Mouse (Mus musculus) kidney, postnatal 25 days (tissue): ENCODE data around the gene Tob1.

Experiments used
- DNase-seq, 2 experiments: peaks; one replicate each; pipeline ENCODE4 v3.0.0; 2021; ENCODE audit warnings: mixed read lengths in 2 of 2

The Tob1 gene

GRCm38 (mm10) chr11:94231821-94232552, 20.7 kb downstream of the Tob1 start:
- peak in 1 of 2 experiments; percentile 61 for DNase-seq

GRCm38 (mm10) chr11:94233405-94233804, 22.2 kb downstream of the Tob1 start:
- no peak for DNase-seq

- DNase-seq: no peak
Observed at GRCm38 (mm10) chr11:94234380-94234779, 23.1 kb downstream of the Tob1 start.

DNA sequence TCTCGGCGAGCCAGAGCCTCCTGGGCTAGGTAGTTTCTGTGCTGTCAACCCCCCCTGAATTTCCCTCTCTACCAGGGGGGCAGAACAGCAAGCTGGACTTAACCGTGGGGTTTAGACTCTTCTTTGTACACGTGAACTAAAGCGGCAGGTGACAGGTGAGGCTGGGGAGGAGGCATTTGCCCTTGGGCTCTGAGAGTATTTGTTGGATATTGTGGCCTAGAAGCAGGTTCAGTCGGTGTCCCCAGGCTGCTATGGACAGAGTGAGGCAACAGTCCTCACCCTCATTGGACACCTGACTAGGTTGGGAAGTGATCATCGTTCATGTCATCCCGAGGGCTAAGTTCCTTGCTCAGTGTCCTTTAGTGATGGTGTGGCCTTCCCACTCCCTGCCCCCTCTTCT, 23.6 kb downstream of the Tob1 start:
- no peak for DNase-seq

GRCm38 (mm10) chr11:94236074-94236473, 24.8 kb downstream of the Tob1 start:
- DNase-seq: peak; percentile 69 to 75

GRCm38 (mm10) chr11:94238786-94239185, 27.5 kb downstream of the Tob1 start:
- no peak for DNase-seq

DNA sequence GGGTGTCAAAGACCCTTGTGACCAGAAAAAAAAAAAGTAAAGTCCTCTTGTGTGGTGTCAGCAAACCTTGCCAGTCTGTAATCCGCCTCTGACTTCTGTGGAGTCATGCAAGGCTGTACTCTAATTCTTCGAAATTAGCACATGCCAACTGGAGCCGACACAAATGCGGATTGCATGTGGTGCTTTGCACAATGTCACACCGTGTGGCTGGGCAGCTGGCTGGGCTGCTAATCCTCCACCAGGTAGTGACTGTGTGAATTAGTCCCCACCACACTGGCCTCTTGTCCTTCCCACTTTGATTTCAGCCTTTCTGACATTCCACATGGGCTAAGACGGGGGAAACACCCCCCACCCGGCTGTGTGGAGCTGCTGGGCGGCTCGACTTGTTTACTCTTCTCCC, 28.5 kb downstream of the Tob1 start:
- no peak for DNase-seq

DNA sequence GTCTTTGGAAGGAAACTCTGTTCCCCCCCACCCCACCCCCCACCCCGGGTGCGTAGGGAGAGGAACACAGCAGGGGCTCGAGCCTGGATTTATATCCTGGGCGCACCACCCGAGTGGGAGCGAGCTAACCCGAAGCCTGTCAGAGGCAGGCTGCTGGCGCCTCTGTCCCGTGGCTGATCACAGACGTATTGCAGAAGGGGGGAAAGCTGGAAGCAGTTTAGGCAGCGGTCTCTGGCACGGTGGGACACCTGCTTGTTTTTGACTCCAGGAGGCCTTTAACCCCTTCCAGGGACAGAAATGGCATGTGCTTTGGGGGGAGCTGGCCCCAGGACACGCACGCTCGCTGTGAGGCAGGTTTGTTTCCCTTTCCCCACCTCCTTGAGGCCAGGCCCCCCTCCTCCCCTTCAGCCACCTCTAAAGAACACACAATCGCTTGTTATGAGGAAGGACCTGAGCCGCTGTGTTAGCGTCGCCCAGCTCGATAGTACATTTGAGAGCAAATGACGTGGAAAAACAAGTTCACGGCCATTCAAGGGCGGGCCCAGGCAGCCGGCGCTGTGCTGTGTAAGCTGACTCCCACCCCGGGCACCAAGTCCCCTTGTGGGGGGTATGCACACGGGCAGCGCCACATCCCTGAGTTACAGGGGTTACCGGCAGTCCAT, 31.6 kb downstream of the Tob1 start:
- no peak for DNase-seq

DNA sequence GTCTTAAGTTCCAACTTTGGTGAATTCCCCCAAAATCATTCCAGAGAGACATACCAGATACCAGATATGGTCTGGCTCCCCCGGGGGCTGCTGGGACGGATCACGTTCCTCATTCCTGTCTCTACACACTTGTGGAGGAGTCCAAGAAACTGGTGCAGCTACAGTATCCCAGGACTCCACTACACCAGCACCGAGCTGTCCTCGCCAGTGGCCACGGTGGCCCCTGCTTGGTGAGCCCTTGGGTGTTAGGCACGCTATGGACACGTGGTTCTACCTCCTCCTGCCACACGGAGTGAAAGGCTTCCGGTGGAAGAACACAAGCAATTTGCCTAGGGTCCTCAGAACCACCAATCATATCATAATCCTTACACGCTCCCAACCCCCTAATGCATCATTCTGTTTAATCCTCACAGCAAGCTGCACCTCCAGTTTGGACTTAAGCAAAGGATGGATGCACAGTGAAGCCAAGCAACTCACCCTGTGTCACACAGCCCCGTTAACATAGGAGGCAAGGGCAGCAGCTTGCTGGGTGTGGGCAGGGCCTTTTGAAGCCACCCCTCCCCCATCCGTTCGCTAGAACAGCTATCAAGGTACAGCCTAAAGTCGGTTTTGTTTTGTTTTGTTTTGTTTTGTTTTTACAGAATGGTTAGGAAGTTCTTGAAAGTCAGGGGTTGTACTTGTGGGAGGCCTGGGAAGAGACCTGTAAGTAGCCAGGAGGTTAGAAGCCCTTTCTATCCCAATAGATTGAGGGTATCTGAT, 32.3 kb downstream of the Tob1 start:
- no peak for DNase-seq

DNA sequence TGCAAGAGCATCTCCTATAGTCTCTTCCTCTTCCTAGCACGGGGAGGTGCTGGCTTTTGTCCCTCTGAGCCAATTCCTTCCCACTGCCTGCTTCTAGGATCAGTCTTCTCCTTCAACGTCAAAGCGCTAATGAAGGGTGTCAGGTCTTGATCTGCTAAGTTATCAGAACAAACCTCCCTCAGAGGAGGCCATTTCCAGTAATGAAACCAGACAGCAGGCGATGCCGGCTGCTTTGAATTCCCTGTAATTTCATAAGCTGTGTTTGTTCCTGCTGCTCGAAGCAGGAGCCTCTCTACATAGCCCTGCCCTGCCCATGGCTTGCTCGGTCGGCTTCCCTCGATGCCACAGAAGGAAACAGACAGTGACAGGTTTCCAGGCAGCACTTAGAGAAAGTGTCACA, 33.1 kb downstream of the Tob1 start:
- no peak for DNase-seq

- no peak for DNase-seq
Observed at GRCm38 (mm10) chr11:94245955-94246788, 34.9 kb downstream of the Tob1 start, which contains the start of gene Wfikkn2. Gene Wfikkn2, minus strand, starts transcription at chr11:94246005.

- DNase-seq: no peak
Observed at GRCm38 (mm10) chr11:94246789-94247061, 35.5 kb downstream of the Tob1 start.

DNA sequence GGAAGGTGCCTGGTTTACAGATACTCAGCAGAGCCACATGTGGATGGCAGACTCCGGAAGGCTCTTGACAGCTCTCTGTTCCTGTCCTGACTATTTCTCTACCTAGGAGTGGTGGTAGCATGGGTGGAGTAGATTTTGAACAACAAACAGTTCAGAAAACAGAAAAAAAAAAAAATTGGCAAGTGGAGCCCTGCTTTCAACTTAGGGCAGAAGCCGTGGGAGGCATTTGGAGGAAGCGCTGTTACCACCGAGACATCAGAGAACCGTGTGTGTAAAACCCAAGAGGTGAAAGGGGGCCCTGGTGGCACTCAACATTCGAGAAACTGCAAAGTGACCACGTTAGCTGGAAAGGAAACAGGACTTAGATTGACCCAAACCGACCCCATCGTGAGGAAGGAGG, 41.9 kb downstream of the Tob1 start:
- no peak for DNase-seq

- DNase-seq: no peak
Observed at GRCm38 (mm10) chr11:94253691-94254090, 42.4 kb downstream of the Tob1 start.

DNA sequence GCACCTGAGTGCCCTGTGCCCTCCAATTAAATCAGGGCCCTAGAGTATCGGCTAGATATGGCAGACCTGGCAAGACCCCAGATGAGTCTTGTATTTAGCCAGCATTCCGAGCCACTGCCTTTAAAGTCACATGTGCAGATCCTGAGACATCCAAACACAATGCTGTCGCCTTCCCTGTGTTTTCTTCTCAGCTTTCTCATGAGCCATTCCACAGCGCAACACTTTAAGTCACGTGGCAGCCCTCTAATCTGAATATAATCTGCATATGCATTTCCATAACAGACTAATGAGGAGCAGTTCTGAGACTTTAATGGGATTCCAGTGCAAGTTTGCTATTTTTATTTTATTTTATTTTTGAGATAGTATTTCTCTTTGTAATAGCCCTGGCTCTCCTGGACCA, 44.5 kb downstream of the Tob1 start:
- DNase-seq: no peak

- peak in 1 of 2 experiments; percentile 24 for DNase-seq
Observed at GRCm38 (mm10) chr11:94257987-94258386, 46.7 kb downstream of the Tob1 start.

- no peak for DNase-seq
Observed at GRCm38 (mm10) chr11:94259814-94260213, 48.6 kb downstream of the Tob1 start.

DNA sequence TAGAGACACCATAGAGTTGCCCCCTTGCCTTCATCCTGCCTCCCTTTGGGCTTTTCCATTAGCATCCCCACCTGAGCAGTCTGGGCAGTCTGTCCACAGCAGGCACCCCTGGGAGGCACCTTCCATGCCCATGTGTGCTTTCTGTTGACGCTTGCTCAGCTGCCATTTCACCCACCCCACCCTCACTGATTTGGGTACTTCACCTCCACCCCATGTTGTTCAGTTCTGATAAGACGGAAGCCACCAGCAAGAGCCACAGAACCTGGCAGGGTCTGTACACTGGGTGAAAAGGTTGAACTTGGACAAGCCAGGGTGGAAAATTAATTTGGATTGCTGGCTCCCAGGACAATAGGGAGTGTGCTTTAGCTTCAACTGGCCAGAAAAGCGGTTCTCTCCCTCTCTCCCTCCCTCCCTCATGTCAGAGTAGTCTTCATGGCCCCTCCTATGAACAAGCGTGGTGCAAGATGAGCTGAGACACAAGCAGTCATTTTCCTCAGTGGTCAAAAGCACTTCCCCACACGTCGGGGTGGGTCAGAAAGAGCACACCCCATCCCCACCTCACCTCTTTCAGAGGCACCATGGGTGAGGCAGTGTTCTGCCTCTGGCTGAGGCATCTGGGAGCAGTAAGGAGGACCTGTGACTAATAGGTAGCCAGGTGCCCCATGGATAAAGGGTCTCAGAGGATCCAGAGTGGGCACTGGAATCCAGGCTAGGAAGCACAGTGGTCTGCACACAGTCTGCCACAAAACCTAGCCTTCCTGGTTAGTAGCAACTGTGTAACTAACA, 50.5 kb downstream of the Tob1 start:
- DNase-seq: no peak
